Mouse (Mus musculus): ENCODE measurements at regions not wholly inside any gene's neighbourhood (a gene's known extent, or its start where the extent isn't known, plus 50 kb on each side); places are given as distances from the start of the nearest gene placed in this dataset.

DNA sequence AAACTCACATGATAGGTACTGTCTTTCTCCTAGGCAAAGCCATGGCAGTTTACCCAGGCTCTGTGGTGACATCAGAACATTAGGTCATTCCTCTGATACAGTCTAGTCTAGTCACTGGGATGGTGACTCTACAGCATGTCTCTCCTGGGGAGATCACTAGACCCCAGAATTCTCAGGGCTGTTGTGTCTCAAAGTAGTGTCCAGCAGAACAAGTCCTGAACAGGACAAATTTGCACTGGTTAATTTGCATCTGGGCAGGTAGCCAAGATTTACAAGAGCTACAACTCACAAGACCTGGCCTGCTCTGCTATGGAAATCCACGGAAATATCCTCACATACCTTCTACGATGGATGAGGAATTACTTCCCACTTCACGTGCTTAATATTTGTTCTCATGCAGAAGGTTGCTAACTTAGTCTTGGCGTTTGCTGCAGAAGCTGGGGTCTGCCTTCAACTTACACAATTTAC lies 88.2 kb upstream of the Cerkl start:
- in situ Hi-C loops (cut with MboI; ENCODE audit: unreplicated experiment in 2 of 2), result no loop called here

- in situ Hi-C loops (cut with MboI; ENCODE audit: unreplicated experiment in 2 of 2), result no loop called here
These were observed 88.9 kb upstream of the Itprid2 start for GRCm38 (mm10) chr2:79546206-79546605.

DNA sequence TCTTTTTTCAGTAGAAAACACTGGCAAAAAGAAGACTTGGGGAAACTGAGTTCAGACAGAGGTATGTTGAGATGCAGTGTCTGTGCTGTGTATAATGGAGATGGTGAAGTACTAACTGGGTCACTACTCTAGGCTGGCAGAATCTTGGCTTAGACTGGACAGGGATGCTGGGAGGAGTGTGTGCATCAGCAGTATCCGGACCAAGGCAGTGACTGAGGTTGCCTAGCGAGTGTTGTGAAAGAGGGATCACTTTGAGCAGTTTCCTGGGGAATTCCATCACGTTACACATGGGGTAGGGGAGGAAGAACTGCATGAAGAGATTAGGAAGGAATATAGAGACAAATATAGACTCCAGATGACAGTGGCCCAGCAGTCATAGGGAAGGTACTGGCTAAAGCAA lies 87.9 kb upstream of the Itprid2 start:
- in situ Hi-C loops (cut with MboI; ENCODE audit: unreplicated experiment in 2 of 2), result no loop called here

GRCm38 (mm10) chr2:79548039-79548600 lies 87.0 kb upstream of the Itprid2 start:
- in situ Hi-C loops (cut with MboI; ENCODE audit: unreplicated experiment in 2 of 2), result no loop called here

GRCm38 (mm10) chr2:79549781-79550180 lies 85.4 kb upstream of the Itprid2 start:
- in situ Hi-C loops (cut with MboI; ENCODE audit: unreplicated experiment in 2 of 2), result no loop called here

- in situ Hi-C loops (cut with MboI; ENCODE audit: unreplicated experiment in 2 of 2), result no loop called here
These were observed 84.7 kb upstream of the Itprid2 start for GRCm38 (mm10) chr2:79550432-79550831.

DNA sequence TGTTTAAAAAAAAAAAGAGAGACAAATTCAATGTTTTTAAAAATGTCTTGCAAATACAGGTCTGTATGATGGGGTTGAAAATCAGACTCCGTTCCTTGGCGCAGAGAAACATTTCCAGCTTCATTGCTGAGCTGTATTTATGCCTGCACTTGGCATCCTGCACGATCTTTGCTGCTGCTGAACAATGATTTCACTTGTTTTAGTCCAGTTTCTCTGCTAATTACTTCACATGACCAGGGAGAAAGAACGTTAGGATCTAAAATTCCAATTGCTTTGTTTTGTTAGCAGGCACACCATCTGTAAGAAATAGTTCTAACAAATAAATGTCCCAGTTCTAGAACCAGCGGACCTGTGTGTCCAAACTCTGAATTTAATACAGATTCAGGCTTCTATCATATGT lies 82.7 kb upstream of the Itprid2 start:
- in situ Hi-C loops (cut with MboI; ENCODE audit: unreplicated experiment in 2 of 2), result no loop called here

DNA sequence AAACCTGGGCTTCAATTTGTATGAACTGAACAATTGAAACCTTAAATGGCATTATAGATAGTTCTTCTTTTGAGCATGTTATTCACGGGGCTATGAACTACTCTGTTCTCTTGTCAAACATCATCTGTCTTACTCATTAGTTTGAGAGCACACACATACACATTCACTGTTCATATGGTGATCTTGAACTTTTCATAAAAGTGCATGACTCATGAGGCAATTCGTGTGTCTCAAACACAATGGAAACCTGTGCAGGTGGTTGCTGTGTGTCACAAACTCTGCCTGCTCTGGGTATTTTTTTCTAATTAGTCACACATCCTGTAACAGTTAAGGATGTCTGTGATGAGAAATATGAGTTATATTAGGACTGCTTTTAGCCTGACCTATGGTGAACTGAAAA lies 79.8 kb upstream of the Itprid2 start:
- in situ Hi-C loops (cut with MboI; ENCODE audit: unreplicated experiment in 2 of 2), result no loop called here

DNA sequence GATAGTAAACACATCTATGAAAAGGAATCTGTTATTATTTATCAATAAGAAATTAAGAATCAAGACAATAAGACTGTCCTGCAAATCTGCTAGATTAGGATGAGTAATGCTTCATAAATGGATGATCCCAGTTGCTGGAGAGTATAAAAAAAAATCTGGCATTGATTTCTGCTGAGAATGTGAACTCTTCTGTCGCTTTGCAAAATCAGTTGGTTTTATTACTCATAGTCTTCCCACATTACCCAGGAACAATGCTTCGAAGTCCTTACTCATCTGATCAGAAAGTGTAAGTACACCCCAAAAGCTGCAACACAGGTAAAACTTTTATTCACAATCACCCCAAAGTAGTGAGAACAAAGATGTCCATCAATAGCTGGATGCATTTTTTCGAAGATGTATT lies 77.8 kb upstream of the Itprid2 start:
- in situ Hi-C loops (cut with MboI; ENCODE audit: unreplicated experiment in 2 of 2), result no loop called here

DNA sequence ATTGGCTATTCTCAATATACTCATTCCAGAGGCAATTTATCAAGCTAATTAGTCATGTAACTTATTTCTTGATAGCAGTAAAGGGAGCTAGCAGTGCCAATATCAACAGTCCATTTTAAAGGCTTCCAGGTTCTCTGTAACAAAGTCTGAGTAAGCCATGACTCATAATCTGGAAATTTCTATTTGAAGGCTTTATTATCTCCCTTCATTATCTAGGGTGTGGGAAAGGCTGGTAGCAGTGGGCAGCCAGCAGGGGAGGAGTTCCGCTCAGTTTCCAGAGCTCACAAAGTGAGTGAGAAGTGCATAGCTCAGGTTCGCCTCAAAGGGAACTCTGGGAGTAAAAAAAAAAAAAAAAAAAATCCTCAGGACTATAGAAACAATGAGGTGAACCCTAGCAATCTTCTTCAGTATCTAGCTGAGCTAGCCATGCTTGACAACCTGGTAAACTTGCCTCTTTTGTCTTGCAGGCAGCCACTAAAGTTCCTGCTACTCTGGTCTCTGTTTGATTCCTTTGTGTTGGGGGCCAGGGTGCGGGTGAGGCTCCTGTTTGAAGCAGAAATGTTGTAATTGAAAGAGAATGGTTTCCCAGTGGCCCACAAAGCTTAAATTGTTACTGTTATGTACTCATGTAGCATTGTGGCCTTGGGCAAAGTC lies 68.7 kb upstream of the Itprid2 start:
- in situ Hi-C loops (cut with MboI; ENCODE audit: unreplicated experiment in 2 of 2), result no loop called here

DNA sequence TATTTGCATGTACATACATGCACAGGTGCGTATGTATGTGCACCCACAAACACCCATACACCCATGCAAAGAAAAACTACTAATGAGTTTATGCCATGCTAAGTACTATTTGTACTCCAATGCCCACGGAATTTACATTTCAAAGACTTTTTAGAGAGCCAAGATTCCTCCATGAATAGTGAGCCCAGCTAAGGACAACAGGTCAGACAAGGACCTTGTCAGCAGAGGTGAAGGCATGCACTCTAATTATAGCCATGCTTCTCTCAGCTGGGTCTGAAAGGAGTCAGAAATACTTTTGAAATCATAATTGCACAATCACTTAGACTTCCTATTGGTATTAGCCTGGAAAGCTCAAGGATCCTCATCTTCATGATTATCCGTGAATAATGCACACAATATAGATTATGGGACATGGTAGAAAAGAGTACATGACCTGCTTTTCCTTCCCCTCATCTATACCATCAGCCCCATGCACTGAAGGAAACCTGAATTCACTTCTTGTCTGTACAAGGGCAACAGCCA lies 67.7 kb upstream of the Itprid2 start:
- in situ Hi-C loops (cut with MboI; ENCODE audit: unreplicated experiment in 2 of 2), result no loop called here

DNA sequence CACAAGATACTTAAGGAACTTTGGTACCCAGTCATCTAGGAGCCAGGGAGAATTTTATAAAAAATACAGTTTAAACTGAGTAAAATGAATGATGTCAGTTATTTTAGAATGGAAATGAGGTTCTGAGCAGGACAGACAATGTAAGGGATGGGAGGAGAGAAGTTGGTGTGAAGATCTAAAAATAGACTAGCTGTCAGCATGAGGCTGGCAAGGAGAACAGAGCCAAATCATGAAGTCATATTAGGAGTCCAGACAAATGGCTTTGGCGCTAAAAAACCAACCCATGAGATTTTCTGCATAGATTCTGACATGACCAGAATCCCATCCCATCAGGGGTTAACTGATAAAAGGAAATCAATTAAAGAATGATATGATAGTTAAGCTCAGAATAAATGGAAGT lies 65.5 kb upstream of the Itprid2 start:
- in situ Hi-C loops (cut with MboI; ENCODE audit: unreplicated experiment in 2 of 2), result no loop called here

DNA sequence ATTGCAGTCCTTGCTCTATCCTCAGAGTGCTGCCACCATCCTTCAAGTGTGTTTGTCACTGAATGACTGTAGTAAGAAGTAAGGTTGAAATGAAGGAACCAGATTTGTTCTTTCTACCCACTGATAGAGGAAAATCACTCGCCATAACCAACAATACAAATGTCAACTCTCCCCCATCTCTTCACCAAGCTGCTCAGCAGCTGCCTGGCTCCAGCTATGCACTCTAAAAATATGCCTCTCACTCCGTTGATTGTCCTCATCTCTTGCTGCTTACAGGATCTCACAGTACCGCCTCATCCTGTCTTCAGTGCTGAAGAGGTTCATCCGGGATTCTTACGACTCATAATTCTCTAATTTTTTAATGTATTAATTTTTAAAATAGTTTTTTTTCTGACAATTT lies 63.2 kb upstream of the Itprid2 start:
- in situ Hi-C loops (cut with MboI; ENCODE audit: unreplicated experiment in 2 of 2), result no loop called here

DNA sequence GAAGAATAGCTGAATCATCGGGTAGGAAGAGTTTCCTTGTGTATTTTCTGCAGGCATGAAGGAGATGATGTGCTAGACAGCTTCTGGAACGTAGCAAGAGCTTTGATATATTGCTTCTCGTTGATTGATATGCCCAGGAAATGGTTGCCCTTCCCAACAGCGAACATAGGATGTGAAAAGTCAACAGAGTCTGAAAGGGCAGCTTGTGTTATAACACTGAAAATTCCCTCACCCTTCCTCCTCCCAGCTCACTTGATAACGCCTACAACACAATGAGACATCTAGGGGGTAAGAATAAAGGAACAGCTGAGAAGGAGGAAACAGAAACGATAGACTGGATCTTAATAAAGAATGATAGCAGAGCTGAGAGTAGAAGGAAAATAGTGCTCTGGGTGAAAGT lies 60.1 kb upstream of the Itprid2 start:
- in situ Hi-C loops (cut with MboI; ENCODE audit: unreplicated experiment in 2 of 2), result no loop called here

DNA sequence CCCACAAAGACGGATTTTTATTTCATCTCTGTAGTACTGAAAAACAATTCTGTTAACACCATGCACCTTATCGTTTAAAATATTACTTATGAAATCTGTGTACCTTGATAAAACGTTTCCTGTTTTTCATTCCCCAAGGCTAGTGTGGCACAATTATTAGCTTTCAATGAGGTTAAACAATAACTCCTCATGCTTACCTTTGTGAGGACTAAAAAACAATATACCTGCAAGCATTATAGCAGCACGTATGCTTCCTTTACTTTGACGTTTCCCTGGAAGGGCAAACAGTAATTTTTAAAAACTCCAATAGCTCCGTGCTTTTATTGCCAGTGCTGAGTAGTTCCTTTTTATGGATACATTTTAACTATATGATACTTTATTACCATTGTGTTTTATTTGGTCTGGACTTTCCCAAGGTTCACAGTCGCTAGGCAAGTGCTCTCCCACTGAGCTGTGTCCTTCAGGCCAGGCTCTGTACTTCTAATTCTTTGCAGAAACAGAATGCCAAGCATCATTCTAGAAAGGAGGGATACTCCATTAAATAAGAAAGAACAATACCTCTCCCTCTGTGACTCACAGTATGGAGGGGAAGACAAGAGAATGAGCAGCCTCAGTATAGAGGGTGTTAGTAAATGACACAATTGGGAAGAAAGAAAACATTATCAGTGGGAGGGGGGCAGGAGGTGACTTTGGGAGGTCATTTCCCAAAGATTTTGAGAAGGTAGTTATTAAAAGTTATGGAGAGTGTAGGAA lies 50.0 kb upstream of the Itprid2 start:
- in situ Hi-C loops (cut with MboI; ENCODE audit: unreplicated experiment in 2 of 2), result no loop called here
